Mouse (Mus musculus) liver, embryonic 14.5 days (tissue): ENCODE measurements at regions not wholly inside any gene's neighbourhood (a gene's known extent, or its start where the extent isn't known, plus 50 kb on each side); places are given as distances from the start of the nearest gene placed in this dataset.

Experiments used
- CTCF ChIP-seq: IDR thresholded peaks from 2 replicates; pipeline ENCODE4 v1.5.1; 2016; ENCODE audit warnings: antibody characterized with exemption, low read depth, control low read depth
- EP300 ChIP-seq: IDR thresholded peaks from 2 replicates; pipeline ENCODE4 v1.6.1; 2016; ENCODE audit warnings: antibody characterized with exemption, low read depth

GRCm38 (mm10) chr8:33183029-33183428 lies 245.5 kb upstream of the 5930422O12Rik start:
- TF ChIP-seq CTCF, result no peak
- no peak for TF ChIP-seq EP300
